Mouse (Mus musculus) heart, embryonic 14.5 days (tissue): ENCODE measurements around the gene Gnb1. TPM values are rescaled to one million over a fixed set of nuclear protein-coding genes. Genes with fewer than 3 reads are reported as not detected.

Experiments
- ATAC-seq: fragments of 200-750 bp; cut with Nextera tagmentation; 2 replicates; pipeline ENCODE4 v1.8.0; 2017; ENCODE audit warnings: low read depth, moderate TSS enrichment; ENCODE audit not compliant: insufficient number of reproducible peaks, insufficient read depth, low FRiP score
- H3K27ac ChIP-seq, 2 experiments: fragments of 200-500 bp in 1 of 2; fragments of 300-500 bp in 1 of 2; sonication (generic) in 1 of 2; replicated peaks in 1 of 2; 2 replicates each; pipeline ENCODE4 v1.5.1; 2012 to 2014; ENCODE audit warnings: low read depth in 2 of 2, low read length in 2 of 2, control low read depth in 1 of 2, mild to moderate bottlenecking in 1 of 2, mixed read lengths in 1 of 2; ENCODE audit not compliant: control insufficient read depth in 1 of 2, insufficient read depth in 1 of 2
- H3K27me3 ChIP-seq: fragments of 300-500 bp; sonication (generic); 2 replicates; pipeline ENCODE4 v1.6.1; 2014; ENCODE audit warnings: mild to moderate bottlenecking, low read length, control low read depth; ENCODE audit not compliant: control insufficient read depth, insufficient read depth
- H3K36me3 ChIP-seq: fragments of 300-500 bp; sonication (generic); 2 replicates; pipeline ENCODE4 v1.6.1; 2014; ENCODE audit warnings: mild to moderate bottlenecking, control low read depth, low read length, mixed read lengths; ENCODE audit not compliant: control insufficient read depth, insufficient read depth
- H3K4me1 ChIP-seq, 2 experiments: fragments of 200-500 bp in 1 of 2; fragments of 300-500 bp in 1 of 2; sonication (generic) in 1 of 2; 2 replicates each; pipeline ENCODE4 v1.6.1; 2012 to 2014; ENCODE audit warnings: low read length in 2 of 2, control low read depth in 1 of 2, mixed read lengths in 1 of 2; ENCODE audit not compliant: control insufficient read depth in 2 of 2, insufficient read depth in 2 of 2
- H3K4me2 ChIP-seq: fragments of 300-500 bp; sonication (generic); 2 replicates; pipeline ENCODE4 v1.6.1; 2014; ENCODE audit warnings: mild to moderate bottlenecking, low read length
- H3K4me3 ChIP-seq, 2 experiments: fragments of 200-500 bp in 1 of 2; fragments of 300-500 bp in 1 of 2; sonication (generic) in 1 of 2; 2 replicates each; pipeline ENCODE4 v1.5.1; 2012 to 2014; ENCODE audit warnings: low read length in 2 of 2, mild to moderate bottlenecking in 2 of 2, control low read depth in 1 of 2, low read depth in 1 of 2, moderate library complexity in 1 of 2; ENCODE audit not compliant: control insufficient read depth in 1 of 2, insufficient read depth in 1 of 2
- H3K9ac ChIP-seq: fragments of 300-500 bp; sonication (generic); 2 replicates; pipeline ENCODE4 v1.6.1; 2014; ENCODE audit warnings: mild to moderate bottlenecking, low read length
- H3K9me3 ChIP-seq: fragments of 300-500 bp; sonication (generic); 2 replicates; pipeline ENCODE4 v1.6.1; 2016; ENCODE audit warnings: low read length, control low read depth; ENCODE audit not compliant: control insufficient read depth
- WGBS: fragments of 180-500 bp; shearing (Covaris S2); extraction: QIAGEN DNeasy Blood & Tissue Kit; methylation state at CpG from one replicate; pipeline ENCODE4 v1.1.7; 2014; 5-methylcytosine and 5-hydroxymethylcytosine counted together
- polyA plus RNA-seq: library from polyadenylated mRNA; unstranded; fragments of >200 nt; fragmentation: Nextera tagmentation; extraction: Ambion mirVana; gene quantifications from 2 replicates; pipeline ENCODE4 v1.2.1, GENCODE M21; 2014

Gene Gnb1
- 375 and 396 TPM in 2 replicates for polyA plus RNA-seq

- peak within 1 kb of the TSS; percentile 91 to 96 for H3K4me3 ChIP-seq
- peak within 1 kb of the TSS; percentile 85 to 88 for H3K27ac ChIP-seq
- 0% methylated on average over 24 of the region's 60 CpGs for WGBS
- ATAC-seq, result peak; percentile 64
- H3K9ac ChIP-seq, result peak within 1 kb of the TSS; percentile 100
- peak within 1 kb of the TSS; percentile 88 for H3K4me2 ChIP-seq
- H3K36me3 ChIP-seq, result no peaks in the 10 kb centered on the region
- no peaks in the 10 kb centered on the region for H3K27me3 ChIP-seq
- H3K4me1 ChIP-seq, result peaks cover 33 to 62% of the 10 kb centered on the region in 2 experiments
- no peaks in the 10 kb centered on the region for H3K9me3 ChIP-seq
Observed at GRCm38 (mm10) chr4:155490990-155491504, at the start of gene Gnb1. TSS of gene Gnb1 (plus strand) at chr4:155491361.

GRCm38 (mm10) chr4:155442808-155443207 lies 48.4 kb upstream of the Gnb1 start:
- Histone ChIP-seq H3K9me3 (no peaks in the 10 kb centered on the region), H3K36me3 (no peaks in the 10 kb centered on the region), H3K27me3 (no peaks in the 10 kb centered on the region), H3K4me1 (no peaks in the 10 kb centered on the region), H3K27ac (no peak overlapping the region), H3K4me2 (no peak overlapping the region), H3K4me3 (no peak overlapping the region), H3K9ac (no peak overlapping the region)
- WGBS, result 53% methylated on average over 3 of the region's 3 CpGs
- no peak for ATAC-seq

DNA sequence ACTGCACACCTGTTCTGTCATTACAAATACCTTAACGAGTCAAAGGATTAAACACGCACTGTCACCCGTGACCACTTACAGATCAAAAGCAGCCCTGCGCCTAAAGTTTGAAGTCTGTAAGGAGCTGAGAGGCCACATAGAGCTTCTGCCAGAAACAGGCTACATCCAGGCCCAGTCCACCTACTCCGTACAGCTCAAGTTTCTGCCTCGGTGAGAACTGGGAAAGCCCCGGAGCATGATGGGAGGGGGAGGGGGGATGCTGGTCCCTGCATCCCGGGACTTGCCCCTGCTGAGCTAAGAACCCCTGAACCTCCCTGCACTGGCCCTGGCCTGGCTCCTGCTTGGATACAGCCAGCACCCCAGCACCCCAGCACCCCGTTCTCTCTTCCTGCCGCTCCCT lies 39.6 kb upstream of the Gnb1 start:
- no peak overlapping the region for H3K4me2 ChIP-seq
- H3K4me1 ChIP-seq, result no peaks in the 10 kb centered on the region
- no peak overlapping the region for H3K27ac ChIP-seq
- H3K4me3 ChIP-seq, result no peak overlapping the region
- WGBS, result 33% methylated on average over 10 of the region's 10 CpGs
- H3K9ac ChIP-seq, result no peak overlapping the region
- no peaks in the 10 kb centered on the region for H3K27me3 ChIP-seq
- ATAC-seq, result no peak
- H3K9me3 ChIP-seq, result no peaks in the 10 kb centered on the region
- no peaks in the 10 kb centered on the region for H3K36me3 ChIP-seq

GRCm38 (mm10) chr4:155458575-155458974 lies 32.6 kb upstream of the Gnb1 start:
- H3K9me3 ChIP-seq, result no peaks in the 10 kb centered on the region
- no peak overlapping the region for H3K4me2 ChIP-seq
- no peaks in the 10 kb centered on the region for H3K36me3 ChIP-seq
- 78% methylated on average over 5 of the region's 5 CpGs for WGBS
- H3K4me1 ChIP-seq, result no peaks in the 10 kb centered on the region
- H3K9ac ChIP-seq, result no peak overlapping the region
- no peaks in the 10 kb centered on the region for H3K27me3 ChIP-seq
- no peak for ATAC-seq
- H3K27ac ChIP-seq, result no peak overlapping the region
- no peak overlapping the region for H3K4me3 ChIP-seq

- no peaks in the 10 kb centered on the region for H3K36me3 ChIP-seq
- H3K27me3 ChIP-seq, result 0 out of 2 replicates have a peak, but pooled peaks cover 2% of the 10 kb centered on the region
- H3K9ac ChIP-seq, result no peak overlapping the region
- H3K4me3 ChIP-seq, result no peak overlapping the region
- H3K9me3 ChIP-seq, result no peaks in the 10 kb centered on the region
- no peak overlapping the region for H3K4me2 ChIP-seq
- WGBS, result 70% methylated on average over 13 of the region's 13 CpGs
- no peaks in the 10 kb centered on the region for H3K4me1 ChIP-seq
- no peak for ATAC-seq
- H3K27ac ChIP-seq, result no peak overlapping the region
Observed at GRCm38 (mm10) chr4:155463050-155463449, 28.1 kb upstream of the Gnb1 start.

DNA sequence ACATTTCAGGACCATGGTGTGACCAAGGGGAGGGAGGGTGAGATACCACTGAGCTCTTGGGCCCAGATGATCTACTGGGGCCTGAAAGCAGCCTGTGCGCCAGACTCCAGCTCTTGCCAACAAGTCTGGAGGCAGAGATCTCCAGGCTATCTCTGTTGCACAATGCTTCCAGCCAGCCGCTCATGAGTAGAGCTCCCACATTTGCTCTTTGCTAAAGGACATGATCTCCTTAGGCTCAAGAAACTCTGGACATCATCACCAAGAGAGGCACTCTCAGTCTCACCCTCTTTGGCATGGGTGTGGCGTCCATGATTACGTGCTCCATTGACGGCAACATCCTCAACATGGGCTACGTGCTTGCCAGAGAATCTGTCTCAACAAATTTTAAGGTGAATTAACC lies 27.6 kb upstream of the Gnb1 start:
- H3K4me1 ChIP-seq, result no peaks in the 10 kb centered on the region
- H3K9ac ChIP-seq, result no peak overlapping the region
- no peaks in the 10 kb centered on the region for H3K9me3 ChIP-seq
- H3K4me3 ChIP-seq, result no peak overlapping the region
- H3K27ac ChIP-seq, result no peak overlapping the region
- 77% methylated on average over 6 of the region's 6 CpGs for WGBS
- no peak overlapping the region for H3K4me2 ChIP-seq
- H3K27me3 ChIP-seq, result 0 out of 2 replicates have a peak, but pooled peaks cover 3% of the 10 kb centered on the region
- ATAC-seq, result no peak
- no peaks in the 10 kb centered on the region for H3K36me3 ChIP-seq

GRCm38 (mm10) chr4:155464061-155464460 lies 27.1 kb upstream of the Gnb1 start:
- WGBS, result 84% methylated on average over 4 of the region's 4 CpGs
- Histone ChIP-seq H3K4me2 (no peak overlapping the region), H3K27ac (no peak overlapping the region), H3K9ac (no peak overlapping the region), H3K27me3 (0 out of 2 replicates have a peak, but pooled peaks cover 6% of the 10 kb centered on the region), H3K36me3 (no peaks in the 10 kb centered on the region), H3K4me1 (no peaks in the 10 kb centered on the region; a peak in 1 of 4 replicates), H3K4me3 (no peak overlapping the region), H3K9me3 (no peaks in the 10 kb centered on the region)
- no peak for ATAC-seq

GRCm38 (mm10) chr4:155465607-155466006 lies 25.6 kb upstream of the Gnb1 start:
- Histone ChIP-seq H3K4me3 (no peak overlapping the region), H3K9ac (no peak overlapping the region), H3K9me3 (no peaks in the 10 kb centered on the region), H3K4me2 (no peak overlapping the region), H3K27me3 (peaks cover 15% of the 10 kb centered on the region), H3K36me3 (no peaks in the 10 kb centered on the region), H3K4me1 (no peaks in the 10 kb centered on the region; a peak in 1 of 4 replicates), H3K27ac (no peak overlapping the region)
- ATAC-seq, result no peak
- WGBS, result 66% methylated on average over 6 of the region's 6 CpGs
